Mouse (Mus musculus) left cerebral cortex, adult 11 months (tissue): ENCODE results near the gene Chchd3.
A peak's percentile ranks its signal among the peaks of the same experiment; 100 is the strongest.

ENCODE experiments used
- DNase-seq: peaks from one replicate; pipeline ENCODE4 v3.0.0; 2022; ENCODE audit warnings: low spot score

Gene Chchd3

GRCm38 (mm10) chr6:32801776-32802175 lies 258.3 kb downstream of the Chchd3 start:
- DNase-seq: no peak

GRCm38 (mm10) chr6:32797525-32797924 lies 262.5 kb downstream of the Chchd3 start:
- no peak for DNase-seq

GRCm38 (mm10) chr6:32795653-32796500 lies 264.2 kb downstream of the Chchd3 start:
- DNase-seq: peak; percentile 16

GRCm38 (mm10) chr6:32793575-32793974 lies 266.5 kb downstream of the Chchd3 start:
- no peak for DNase-seq

DNA sequence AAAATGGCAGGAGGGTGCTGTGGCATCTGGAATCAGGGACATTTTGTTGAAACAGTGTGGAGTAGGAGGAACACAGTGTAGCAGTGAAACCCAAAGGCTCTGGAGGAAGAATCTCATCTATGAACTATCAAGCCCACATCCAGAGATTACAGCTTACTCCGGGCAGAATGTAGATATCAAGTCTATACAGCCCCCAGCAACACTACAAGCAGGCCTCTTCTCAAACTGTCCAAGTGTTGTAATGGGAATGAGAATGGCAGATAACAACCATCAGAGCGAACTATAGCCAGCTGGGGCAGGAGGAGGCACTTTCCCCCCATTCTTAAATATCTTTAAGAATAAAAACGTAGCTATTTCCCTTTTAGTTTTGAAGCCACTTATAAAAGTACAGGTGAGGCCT lies 266.9 kb downstream of the Chchd3 start:
- DNase-seq: no peak

DNA sequence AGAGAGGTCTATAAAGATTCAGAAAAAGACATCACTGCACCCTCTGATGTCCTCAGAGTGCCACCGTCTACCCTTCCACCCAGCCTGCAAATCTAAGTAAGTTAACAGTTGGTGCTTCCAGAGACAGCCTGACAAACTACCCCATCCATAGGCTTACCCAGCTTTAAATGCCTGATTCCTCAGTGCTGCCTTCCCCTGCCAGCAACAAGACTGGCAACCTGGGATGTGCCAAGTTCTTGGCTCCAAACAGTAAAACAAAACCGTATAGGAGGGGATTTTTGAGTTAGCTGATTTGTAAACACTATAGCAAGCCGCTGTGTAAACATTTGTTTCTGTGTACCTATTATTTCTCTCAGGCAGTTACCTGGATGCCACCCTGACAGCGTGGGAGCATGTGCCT lies 269.6 kb downstream of the Chchd3 start:
- no peak for DNase-seq

- DNase-seq: no peak
Observed at GRCm38 (mm10) chr6:32787399-32787798, 272.7 kb downstream of the Chchd3 start.

DNA sequence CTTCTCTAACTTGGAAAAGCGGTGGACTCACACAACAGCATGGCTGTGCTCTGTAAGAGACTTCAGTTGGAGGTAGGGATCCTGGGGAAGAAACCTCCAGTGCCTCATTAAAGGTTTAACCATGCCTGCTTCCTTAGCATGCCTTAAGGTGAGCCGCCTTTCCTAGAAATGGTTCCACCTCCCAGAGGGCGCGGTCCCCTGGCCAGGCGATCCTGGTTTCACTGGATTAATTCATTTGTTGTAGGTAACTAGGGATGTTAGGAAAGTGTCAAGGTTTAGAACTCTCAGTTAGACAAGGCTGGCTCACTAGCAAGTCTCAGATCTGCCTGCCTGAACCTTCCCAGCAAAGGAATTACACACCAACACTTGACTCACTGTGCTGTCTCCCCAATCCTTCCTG lies 273.9 kb downstream of the Chchd3 start:
- DNase-seq: no peak

- no peak for DNase-seq
Observed at GRCm38 (mm10) chr6:32783102-32783501, 277.0 kb downstream of the Chchd3 start.

GRCm38 (mm10) chr6:32780602-32781001 lies 279.5 kb downstream of the Chchd3 start:
- peak; percentile 40 for DNase-seq

DNA sequence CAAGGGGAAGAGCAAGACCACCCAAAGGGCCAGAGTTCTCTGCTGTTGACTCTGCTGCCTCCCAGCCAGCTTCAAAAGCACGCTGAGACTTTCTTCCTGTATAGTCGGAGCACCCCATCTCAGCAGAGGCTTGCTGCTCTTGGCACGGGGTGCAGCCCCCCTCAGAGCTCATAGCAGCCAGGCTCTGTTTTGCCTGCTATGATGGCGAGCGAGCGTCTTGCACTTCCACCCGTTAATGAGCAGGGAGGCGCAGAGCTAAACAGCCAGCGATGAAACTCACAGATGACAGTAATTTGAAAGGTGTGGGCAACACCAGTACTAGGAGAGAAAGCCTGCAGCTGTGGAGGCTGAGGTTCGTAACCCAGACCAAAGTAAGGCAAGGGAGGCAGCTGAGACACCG lies 283.7 kb downstream of the Chchd3 start:
- DNase-seq: no peak

GRCm38 (mm10) chr6:32754524-32754923 lies 305.5 kb downstream of the Chchd3 start:
- peak; percentile 32 for DNase-seq

GRCm38 (mm10) chr6:32749821-32750220 lies 310.2 kb downstream of the Chchd3 start:
- no peak for DNase-seq

- no peak for DNase-seq
Observed at GRCm38 (mm10) chr6:32748777-32749176, 311.3 kb downstream of the Chchd3 start.

- DNase-seq: no peak
Observed at GRCm38 (mm10) chr6:32747333-32747732, 312.7 kb downstream of the Chchd3 start.
